Mouse (Mus musculus): ENCODE data around the gene Macrod2.

The Macrod2 gene

DNA sequence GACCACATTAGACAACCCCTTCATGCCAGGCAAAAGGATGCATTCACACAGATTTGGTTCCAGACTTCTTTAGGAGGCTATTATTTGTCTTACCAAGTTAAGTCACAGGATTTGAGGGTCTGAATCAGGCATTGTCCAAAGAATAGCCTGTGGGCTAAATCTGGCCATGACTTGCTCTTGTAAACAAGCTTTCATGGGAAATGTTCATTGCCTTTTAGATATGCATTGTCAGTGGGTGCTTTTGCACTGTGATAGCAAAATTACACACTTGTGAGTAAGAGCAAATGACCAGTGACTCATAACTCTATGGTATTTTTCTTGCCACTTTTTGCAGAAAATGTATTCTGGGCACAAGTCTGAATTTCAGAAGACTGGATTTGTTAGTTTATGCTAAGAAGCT, 1150.8 kb downstream of the Macrod2 start:
- DNase-seq: no peak

DNA sequence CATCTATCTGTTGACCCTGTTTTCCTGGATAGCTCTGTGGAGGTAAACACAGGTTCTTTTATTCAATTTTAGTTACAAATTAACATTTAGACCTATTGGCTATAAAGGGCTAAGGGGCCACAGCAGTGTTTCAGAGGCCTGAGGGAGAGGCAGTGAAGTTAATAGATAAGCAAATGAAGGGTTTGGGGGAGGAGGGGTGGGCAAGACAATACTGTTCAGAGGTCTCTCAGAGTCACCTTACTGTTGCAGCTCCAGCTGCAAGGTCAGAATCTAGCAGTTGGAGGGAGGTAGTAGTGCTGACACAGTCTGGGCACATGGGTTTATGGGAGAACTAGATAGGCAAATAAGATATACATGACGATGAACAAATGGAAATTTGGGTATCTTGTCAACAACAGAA, 1156.6 kb downstream of the Macrod2 start:
- DNase-seq: no peak

DNA sequence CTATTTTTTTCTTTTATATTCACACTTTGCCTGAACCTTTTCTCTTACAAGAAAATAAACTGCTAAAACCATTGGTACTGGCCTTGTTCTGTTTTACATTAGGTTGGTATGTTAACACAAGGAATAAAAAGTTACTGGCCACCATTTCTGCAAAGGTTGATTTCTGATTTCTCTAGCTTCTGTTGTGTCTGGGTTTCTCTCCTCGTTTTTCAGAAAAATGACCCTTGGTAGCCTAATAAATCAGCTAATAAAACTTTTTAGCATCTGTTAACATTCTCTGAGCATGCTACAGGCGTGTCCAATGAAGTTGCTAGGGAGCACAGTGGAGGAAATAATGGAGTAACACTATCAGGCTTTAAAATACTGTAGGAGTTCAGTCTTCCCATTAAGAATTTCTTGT, 1161.6 kb downstream of the Macrod2 start:
- no peak for DNase-seq

DNA sequence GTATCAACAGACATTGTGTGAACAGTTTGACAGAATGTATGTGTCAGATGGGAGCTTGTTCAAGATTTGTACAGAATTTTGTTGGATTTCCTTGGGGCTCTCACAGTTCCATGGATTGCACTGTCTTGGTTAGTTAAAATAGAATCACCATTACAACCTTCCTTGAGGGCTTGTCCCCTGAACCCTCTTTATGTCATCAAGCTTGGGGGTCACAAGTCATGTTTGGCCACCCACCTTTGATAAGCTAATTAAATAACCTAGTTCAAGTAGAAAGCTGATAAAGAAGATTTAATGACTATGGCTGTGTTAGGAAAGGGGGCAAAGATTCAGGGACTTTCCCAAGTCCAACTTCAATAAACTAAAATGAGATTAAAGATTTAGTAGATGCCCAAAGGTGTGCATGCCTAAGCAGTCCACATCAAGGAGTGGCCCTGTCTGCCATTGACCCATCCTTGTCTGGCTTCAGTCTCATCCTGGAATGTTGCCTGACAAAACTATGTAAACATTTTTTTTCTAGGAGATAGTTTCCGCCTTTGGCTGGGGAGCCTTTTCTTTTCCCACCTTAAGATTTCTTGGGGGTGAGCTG, 1163.2 kb downstream of the Macrod2 start:
- DNase-seq: no peak

DNA sequence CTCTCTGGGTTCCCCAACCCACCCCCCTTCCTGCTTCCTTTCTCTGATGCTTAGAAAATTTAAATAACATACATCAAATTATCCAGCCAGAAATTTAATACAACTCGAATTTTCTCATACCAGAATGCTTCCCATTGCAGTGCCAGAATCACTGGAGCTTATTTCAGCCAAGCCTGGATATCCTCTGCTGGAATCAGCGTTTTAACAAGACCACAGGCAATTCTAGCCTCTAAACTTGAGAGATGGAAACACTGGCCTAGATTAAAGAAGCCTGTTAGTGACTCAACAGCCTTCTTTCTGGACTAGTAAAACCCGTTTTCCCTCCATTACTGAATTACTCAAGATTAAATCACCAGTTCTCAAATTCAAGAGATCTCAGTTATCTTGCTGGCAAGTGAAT, 1170.9 kb downstream of the Macrod2 start:
- no peak for DNase-seq

DNA sequence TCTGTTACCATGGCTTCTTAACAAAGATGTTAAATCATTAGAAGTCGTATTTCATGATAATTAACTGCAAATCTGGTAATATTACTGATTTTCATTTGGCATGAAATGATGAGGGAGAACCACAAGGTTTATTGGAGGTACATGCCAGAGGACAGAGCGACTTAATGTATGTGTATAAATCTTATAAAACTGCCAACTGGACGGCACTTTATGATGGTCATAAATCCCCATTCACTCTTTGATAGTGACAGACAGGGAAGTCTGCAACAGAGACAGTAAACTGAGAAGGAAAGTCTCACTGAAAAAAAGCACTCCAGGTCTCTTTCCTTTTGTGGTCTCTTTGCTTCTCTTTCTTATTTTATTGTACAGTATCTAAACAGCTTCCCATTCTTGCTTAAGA, 1176.3 kb downstream of the Macrod2 start:
- no peak for DNase-seq

DNA sequence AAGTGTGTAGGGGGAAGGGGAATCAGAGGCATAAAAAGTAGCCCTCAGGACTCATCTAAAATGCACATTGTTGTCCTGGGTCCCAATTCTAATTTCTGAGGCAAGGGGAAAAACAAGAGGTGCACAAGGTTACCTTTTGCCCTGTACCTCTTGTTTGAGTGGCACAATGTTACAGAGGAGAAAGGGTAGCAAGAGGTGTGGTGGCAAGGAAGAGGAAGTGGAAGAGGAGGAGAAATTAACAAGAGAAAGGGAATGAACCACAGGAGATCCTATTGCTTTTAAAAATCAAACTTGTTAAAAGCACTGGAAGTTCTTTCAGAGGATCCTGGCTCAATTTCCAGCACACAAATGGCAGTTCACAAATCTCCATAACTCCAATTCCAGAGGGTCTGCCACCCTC, 1183.1 kb downstream of the Macrod2 start:
- DNase-seq: no peak

DNA sequence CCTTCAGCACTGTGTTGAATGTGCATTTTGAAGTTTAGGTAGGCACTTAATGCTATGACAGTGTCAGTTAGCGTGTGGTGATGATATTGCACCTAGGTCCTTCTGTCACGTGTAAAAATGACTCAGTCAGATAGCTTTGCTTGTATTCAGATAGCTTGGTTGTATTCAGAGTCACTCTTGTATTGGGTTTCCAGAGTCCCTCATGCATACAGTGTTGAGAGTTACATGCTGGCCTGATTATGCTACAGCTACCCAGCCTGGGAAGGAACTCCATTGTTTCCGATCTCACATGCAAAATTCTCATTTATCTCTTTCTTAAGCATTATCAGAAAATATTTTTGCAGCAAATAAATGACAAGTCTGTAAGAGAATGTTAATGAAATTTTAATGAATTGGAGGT, 1187.3 kb downstream of the Macrod2 start:
- DNase-seq: no peak

DNA sequence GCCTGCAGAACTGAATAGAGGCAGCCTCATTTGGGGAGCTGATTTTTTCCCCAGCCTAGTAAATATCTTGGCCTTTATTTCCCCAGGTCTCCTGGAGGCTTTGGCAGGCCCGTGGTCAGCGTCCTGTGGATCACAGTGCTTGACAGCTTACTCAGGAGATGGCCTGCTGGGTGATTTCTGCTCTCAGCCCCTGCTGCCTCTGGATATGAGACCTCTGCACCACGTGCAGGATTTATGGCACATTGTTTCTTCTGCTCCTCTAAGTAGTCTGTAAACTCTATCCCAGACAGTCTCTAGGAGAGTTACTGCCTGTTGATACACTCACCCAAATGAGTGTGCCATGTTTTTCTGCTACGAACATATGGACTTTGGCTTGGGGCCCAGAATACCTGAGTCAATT, 1187.8 kb downstream of the Macrod2 start:
- peak; percentile 28 for DNase-seq

DNA sequence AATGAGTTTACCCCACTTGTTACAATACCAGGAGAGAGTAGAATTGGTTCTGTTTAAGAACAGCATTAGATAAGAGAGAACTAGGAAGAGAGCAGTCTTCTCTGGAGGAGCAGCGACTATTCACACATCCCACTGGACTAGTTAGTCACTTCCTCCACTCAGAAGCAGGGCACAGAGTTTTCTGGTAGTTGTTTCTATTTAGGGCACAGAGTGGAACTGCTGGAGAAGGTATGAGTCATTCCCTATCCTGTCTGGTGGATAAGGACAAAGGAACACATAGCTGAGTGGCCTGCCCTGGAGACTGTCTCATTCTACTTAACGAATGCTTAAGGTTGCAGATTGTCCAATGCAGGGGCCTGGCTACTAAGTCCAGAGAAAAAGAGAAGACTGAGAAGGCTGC, 1192.2 kb downstream of the Macrod2 start:
- no peak for DNase-seq

DNA sequence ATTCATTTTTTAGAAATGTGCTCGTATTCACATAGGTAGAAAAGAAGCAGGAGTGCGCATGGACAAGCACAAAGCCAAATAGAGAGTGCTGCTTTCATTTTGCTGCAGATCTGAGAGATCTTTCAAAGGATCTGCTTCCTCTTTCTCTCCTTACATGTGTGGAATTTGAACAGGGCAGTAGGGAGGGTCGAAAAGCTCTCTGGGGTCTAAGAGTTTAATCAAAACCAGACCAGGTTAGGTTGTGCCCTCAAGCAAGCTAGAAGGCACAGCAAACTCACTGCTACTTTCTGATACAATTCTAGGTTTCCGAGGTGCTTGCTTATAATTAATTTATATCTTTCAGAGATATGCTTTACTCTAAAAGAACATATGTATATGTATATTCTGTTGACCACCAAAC, 1196.2 kb downstream of the Macrod2 start:
- no peak for DNase-seq

DNA sequence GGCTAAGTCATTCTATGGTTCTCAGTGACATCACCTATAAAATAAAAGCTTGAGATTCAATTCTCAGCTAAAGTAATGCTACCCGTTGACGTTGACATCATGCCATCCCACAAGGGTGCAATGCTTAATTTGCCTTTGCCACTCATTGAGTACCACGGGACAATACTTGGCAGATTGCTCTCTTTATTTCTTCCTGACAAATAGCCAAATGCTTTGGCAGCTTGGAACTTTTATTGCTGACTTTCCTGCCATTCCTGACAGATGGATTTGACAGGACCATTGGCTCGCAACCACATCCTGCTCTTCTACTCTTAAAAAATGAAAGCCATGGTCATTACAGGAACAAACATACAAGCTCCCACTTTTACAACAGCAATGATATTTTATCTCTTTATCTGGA, 1199.7 kb downstream of the Macrod2 start:
- DNase-seq: peak; percentile 23

DNA sequence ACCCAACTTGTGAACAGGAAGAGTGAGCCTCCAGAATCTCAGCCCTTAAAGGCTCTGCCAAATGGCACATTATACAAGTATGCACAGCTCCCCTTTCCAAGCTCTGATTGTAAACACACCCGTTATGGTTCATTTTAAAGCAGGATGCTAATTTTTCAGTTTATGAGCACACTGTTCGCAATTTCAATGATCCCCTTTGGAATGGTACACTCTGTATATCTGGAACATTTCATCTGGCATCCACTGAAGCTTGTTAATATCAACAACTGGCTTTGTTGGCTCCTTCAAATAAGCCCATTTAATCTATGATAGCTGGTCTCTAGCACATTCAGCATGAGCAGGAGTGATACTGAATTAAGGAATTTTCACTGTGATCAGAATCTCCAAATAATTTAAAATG, 1222.6 kb downstream of the Macrod2 start:
- DNase-seq: peak; percentile 15

DNA sequence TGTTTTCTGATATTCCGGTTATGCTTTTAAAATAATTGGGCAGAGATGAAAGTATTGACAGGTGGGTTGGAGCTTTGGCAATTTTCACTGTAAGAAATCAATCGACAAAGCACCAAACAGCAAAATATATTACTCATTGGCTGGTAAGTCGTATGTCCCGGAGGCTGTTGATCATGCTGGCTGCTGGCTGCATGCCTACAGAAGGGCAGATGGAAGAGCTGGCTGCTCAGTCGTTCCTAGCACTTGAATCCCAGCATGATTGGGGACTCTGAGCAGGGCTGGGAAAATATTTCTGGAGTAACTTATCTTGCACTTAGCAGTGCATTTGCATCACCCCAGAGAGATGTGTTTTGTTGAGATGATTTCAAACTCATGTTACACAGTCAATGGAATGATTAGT, 1223.1 kb downstream of the Macrod2 start:
- peak; percentile 93 for DNase-seq

DNA sequence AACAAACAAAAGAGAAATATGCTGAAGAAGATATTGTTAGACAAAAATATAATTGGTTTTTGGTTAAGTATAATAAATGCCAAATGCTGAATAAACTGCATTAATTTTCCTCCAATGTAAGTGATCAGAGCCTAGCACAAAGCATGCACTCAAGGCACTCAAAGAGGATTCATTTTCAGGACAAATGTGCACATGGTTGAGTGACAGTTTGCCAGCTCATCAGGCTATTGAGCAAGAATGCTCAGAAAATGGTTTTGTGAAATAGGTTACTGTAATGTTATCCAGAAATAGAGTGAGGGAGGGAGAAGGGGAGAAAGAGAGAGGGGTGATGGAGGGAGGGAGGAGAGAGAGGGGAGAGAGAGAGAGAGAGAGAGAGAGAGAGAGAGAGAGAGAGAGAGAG, 1268.9 kb downstream of the Macrod2 start:
- DNase-seq: no peak

DNA sequence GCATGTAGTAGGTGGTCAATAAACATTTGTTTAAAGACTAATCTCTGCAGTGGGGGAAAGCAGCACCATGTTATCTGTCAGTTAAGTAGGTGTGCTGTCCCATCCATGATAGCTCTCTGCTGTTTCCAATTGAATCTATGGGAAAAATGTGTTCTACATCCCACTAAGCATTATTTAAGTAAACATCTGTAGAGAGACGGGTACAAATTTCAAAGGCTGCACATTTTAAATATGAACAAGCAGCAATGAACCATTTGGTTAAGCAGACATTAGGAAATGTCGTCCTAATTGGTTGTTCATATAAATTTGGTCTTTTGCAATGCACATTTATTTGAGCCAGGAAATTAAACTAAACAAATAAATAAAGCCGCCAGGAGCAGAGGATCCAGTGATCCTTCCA, 1277.7 kb downstream of the Macrod2 start:
- DNase-seq: no peak

DNA sequence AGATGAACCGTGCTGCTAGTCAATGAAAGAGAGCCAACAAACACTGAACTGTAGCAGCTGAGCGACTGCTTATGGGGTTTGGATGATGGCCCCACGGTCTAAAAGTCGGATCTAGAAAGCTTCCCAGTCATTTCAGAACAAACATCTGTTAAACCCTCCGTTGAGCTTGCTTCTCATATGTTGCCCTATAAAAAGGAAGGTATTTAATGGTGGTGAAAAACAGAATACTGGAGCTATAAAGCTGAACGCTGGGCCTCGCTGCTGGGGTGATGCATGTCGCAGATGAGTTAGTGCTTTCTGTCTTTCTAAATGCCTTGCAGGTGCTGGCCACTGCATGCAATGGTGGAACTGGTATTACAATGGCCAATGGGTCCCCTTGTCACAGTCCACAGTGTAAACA, 1278.3 kb downstream of the Macrod2 start:
- no peak for DNase-seq

DNA sequence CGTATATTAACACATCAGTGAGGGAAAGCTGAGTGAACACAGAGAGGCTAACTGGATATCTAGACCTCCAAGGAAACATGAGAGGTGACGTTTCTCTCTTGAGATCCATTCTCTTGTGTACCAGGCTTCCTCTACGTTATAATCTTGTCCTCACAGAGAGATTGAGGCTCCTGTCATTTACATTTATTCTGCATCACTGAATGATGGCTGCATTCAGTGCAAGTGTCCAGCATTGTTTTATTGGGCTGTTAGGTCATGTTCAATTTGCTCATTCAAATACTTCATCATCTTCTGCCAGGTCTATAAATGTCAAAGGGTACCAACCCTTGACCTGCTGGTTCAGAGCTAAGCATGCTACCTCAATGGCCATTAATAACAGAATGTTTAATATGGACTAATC, 1302.4 kb downstream of the Macrod2 start:
- DNase-seq: no peak

DNA sequence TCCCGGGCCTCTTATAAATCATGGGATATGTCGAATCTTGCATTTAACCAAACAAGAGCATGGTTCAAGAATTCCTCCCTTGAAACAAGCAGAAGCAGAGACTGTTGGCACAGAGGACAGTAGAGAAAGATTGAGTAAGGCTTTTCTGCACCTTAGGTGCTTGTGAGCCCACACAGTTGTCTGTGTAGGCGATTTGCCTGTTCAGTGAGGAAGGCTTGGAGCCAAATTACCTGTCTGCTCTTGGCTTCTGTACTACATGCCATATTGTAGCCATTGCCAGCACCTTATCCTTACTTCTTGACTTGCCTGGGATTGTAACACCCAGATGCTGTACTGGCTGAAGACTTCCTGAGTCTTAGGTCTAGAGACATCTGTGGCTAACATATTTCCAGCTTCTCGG, 1303.2 kb downstream of the Macrod2 start:
- DNase-seq: peak; percentile 36

DNA sequence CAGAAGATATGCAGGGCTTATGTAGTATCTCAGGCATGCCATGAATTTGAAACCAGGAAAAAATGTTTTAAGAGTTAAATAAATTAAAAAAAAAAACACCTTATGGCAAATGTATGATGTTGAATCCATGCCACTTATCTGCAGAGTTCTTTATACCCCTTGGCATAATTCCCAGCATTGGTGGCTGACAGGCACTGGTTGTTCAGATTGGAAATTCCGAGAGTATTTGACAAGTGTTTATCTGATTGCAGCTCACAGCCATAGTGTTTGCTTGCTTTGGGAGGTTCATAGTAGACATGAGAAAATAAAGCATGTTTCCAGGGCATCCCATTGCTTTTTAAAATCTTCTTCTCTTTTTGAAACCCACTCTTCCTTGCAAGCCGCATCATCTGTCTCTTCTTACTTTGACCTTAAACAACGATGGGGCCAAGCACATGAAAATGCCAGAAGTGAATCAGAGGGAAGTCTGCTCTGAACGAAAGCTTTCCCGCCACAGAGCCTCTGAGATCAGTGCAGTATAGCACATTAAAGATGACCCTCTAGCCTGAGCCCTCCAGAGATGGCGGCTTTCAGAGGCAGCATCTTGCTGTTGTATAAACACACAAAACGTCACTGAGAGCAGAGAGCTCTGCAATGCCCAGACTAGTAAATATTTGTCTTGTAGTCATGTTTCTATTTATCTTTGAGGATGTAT, 1305.8 kb downstream of the Macrod2 start:
- DNase-seq: no peak

DNA sequence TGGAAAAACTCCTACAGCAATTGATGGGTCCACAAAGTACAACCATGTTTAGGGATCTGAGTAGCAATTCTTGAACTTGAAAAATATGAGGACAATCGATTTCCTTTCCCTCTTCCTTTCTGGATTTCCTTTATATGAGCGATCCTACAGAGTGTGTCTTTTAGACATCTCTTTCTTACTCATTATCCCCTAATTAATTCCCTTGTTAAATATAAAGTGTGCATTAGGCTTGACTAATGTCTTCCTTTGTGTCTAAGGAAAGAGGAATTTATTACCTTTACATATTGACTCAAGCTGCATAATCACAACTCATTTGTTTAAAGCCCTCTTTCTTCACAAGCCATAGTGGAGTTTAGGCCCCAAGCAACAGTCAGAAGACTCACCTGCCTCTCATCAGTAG, 1316.7 kb downstream of the Macrod2 start:
- no peak for DNase-seq

DNA sequence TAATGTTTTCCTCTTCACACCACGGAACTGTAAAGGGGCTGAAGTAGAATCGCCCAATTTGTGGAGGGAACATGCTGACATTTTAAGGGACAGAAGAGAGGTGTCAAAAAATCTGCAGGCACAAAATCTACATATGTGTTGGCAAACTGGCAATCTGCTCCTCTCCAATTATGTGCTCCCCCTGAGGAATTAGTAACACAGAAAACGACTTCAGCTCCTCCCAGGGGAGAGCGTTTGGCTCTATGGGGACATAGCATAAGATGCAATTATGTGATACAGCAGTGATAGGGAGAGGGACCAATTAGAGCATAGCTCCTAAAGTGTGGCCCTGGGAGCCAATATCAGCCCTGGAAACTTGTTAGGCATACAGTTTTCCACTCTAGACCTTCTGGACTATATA, 1317.2 kb downstream of the Macrod2 start:
- no peak for DNase-seq

DNA sequence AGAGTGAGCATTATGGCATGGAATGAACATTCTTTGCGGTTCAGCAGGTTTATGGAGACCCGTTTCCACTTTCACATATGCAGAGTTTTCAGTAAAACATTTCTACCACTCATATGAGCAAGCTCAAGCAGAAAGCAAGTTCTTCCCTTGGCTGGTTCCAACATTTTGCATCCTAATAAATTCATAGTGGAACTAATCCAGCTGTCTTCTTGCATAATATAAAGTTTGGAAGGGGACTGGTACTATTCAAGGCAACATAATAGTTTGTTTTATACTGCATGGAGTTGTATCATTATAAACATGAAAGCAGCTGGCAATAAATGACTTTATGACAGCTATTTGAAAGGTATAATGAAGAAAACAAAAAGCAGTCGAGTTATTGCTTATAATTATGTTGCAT, 1320.0 kb downstream of the Macrod2 start:
- no peak for DNase-seq

DNA sequence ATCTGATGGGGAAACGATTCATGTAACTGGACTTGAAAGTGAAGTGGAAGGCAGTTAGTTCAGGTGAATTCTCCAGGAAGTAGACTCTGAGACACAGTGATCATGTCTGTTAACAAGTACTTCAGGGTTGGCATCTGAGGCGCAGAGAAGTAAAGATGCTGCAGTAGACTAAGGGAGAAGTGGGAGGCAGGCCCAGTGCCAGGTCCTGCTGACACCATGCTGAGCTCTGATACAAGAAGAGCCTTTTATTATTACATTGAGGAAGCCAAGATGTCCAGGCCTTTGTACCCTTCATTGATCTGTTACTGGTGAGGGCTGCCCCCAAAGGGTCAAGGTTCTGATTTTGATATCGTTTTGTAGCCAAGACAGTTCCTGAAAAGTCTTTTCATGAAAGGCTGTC, 1327.4 kb downstream of the Macrod2 start:
- no peak for DNase-seq

DNA sequence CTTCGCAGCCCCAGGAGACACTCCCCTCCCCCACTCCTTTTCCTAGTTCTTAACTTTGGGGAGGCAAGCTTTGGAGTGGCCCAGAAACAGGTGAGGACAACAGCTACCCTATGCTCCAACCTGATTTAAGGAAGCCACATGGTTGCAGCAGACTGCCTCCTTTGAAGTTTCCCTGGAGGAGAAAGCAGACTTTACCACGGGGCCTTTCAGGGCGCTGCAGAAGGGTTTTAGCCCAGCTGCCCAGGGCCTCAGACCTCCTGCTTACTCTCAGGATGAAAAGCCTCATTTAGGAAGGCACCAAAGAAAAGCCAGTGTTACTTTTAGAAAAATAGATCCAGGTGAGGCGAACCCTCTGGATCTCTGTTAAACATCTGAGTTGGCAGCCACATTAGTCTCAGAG, 1333.9 kb downstream of the Macrod2 start:
- DNase-seq: no peak

Data from cerebellum, adult 9-11 months (tissue).